Mouse (Mus musculus): ENCODE data around the gene Ctso. TPM values are rescaled to one million over a fixed set of nuclear protein-coding genes. Genes with fewer than 3 reads are reported as not detected.

Ctso gene
- polyA plus RNA-seq, 1 experiment from 2014 or later = 5.0 TPM

- Histone ChIP-seq H3K27ac (peak overlapping the region; percentile 67), H3K9me3 (replicated peaks) (no peaks in the 10 kb centered on the region), H3K4me3 (no peak overlapping the region), H3K27me3 (ENCODE audit: low read depth, poor library complexity, severe bottlenecking) (no peaks in the 10 kb centered on the region), H3K4me1 (peaks cover 17% of the 10 kb centered on the region), H3K36me3 (no peaks in the 10 kb centered on the region)
- WGBS = 72% methylated on average over 9 of the region's 9 CpGs
- DNase-seq (ENCODE audit: low spot score) = peak; percentile 41
Observed at GRCm38 (mm10) chr3:81926764-81927325, 5.6 kb upstream of the Ctso start.

- 90% methylated on average over 1 of the region's 1 CpGs for WGBS
- Histone ChIP-seq H3K36me3 (no peaks in the 10 kb centered on the region), H3K27ac (no peak overlapping the region), H3K4me3 (no peak overlapping the region), H3K9me3 (replicated peaks) (no peaks in the 10 kb centered on the region), H3K27me3 (ENCODE audit: low read depth, poor library complexity, severe bottlenecking) (no peaks in the 10 kb centered on the region), H3K4me1 (peaks cover 8% of the 10 kb centered on the region)
- no peak for DNase-seq (ENCODE audit: low spot score)
Observed at GRCm38 (mm10) chr3:81929073-81929472, 3.3 kb upstream of the Ctso start.

DNA sequence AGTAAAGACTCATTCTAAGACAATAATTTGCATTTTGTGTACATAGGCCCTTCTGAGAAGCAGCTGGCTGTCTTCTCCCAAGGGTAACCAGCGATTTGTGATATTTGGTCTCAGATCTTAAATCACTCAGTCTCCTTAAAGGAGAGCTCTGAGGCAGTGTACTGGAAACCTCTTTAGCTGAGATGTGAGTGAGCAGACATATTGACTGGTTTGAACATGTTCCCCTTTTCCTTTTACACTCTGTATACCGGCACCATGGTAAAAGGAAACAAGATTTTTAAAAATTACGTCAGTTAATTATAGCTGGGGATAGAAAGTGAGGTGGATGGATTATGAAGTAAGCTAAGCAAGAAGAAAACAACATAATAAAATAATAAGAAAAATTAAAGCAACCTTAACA, 706 bp upstream of the Ctso start:
- Histone ChIP-seq H3K4me3 (no peak overlapping the region), H3K4me1 (peaks cover 4% of the 10 kb centered on the region), H3K9me3 (replicated peaks) (no peaks in the 10 kb centered on the region), H3K27ac (no peak overlapping the region), H3K36me3 (no peaks in the 10 kb centered on the region), H3K27me3 (ENCODE audit: low read depth, poor library complexity, severe bottlenecking) (no peaks in the 10 kb centered on the region)
- WGBS = 83% methylated on average over 3 of the region's 3 CpGs
- no peak for DNase-seq (ENCODE audit: low spot score)

DNA sequence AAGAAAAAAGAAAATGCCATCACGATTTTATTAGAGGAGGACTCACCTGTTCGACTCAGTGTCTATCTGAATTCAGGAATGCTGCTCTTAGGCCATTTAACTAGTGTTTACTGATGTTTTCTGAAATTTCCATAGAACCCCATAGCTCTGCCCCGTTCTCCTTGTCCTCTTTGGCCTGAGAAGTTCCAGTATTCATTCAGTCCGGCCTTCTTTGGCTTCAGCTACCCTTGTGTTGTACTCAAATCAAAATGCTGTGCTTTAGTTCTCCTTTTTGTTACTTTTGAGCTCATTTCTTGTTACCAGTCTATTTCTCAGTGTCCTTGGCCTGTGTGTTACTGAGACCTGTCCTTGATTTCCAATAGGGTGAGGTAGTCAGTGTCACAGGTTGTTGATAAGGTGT, 947 bp downstream of the Ctso start:
- Histone ChIP-seq H3K36me3 (no peaks in the 10 kb centered on the region), H3K4me1 (no peaks in the 10 kb centered on the region), H3K27ac (no peak overlapping the region), H3K4me3 (no peak overlapping the region), H3K27me3 (ENCODE audit: low read depth, poor library complexity, severe bottlenecking) (no peaks in the 10 kb centered on the region), H3K9me3 (replicated peaks) (no peaks in the 10 kb centered on the region)
- no peak for DNase-seq (ENCODE audit: low spot score)
- 84% methylated on average over 4 of the region's 4 CpGs for WGBS

- H3K4me1 ChIP-seq = no peaks in the 10 kb centered on the region
- no peaks in the 10 kb centered on the region for H3K36me3 ChIP-seq
- WGBS = 45% methylated on average over 3 of the region's 3 CpGs
- no peak overlapping the region for H3K27ac ChIP-seq
- H3K27me3 ChIP-seq (ENCODE audit: low read depth, poor library complexity, severe bottlenecking) = no peaks in the 10 kb centered on the region
- no peaks in the 10 kb centered on the region for H3K9me3 ChIP-seq (replicated peaks)
- DNase-seq (ENCODE audit: low spot score) = no peak
- no peak overlapping the region for H3K4me3 ChIP-seq
Observed at GRCm38 (mm10) chr3:81938924-81939323, 6.5 kb downstream of the Ctso start.

- H3K27me3 ChIP-seq (ENCODE audit: low read depth, poor library complexity, severe bottlenecking) = no peaks in the 10 kb centered on the region
- H3K4me3 ChIP-seq = no peak overlapping the region
- 92% methylated on average over 3 of the region's 3 CpGs for WGBS
- no peaks in the 10 kb centered on the region for H3K9me3 ChIP-seq (replicated peaks)
- no peak overlapping the region for H3K27ac ChIP-seq
- H3K36me3 ChIP-seq = no peaks in the 10 kb centered on the region
- H3K4me1 ChIP-seq = no peaks in the 10 kb centered on the region
- no peak for DNase-seq (ENCODE audit: low spot score)
Observed at GRCm38 (mm10) chr3:81942341-81942740, 9.9 kb downstream of the Ctso start.

GRCm38 (mm10) chr3:81943097-81943496, 10.7 kb downstream of the Ctso start:
- no peak for DNase-seq (ENCODE audit: low spot score)
- no peaks in the 10 kb centered on the region for H3K36me3 ChIP-seq

GRCm38 (mm10) chr3:81944851-81945393, 12.5 kb downstream of the Ctso start:
- no peak for DNase-seq (ENCODE audit: low spot score)
- H3K9me3 ChIP-seq (replicated peaks) = no peaks in the 10 kb centered on the region
- 91% methylated on average over 7 of the region's 7 CpGs for WGBS
- no peak overlapping the region for H3K27ac ChIP-seq
- H3K4me1 ChIP-seq = no peaks in the 10 kb centered on the region
- no peaks in the 10 kb centered on the region for H3K36me3 ChIP-seq
- no peaks in the 10 kb centered on the region for H3K27me3 ChIP-seq (ENCODE audit: low read depth, poor library complexity, severe bottlenecking)
- no peak overlapping the region for H3K4me3 ChIP-seq

More at GRCm38 (mm10) chr3:81943097-81943496, 10.7 kb downstream of the Ctso start:
- 83% methylated on average over 3 of the region's 3 CpGs for WGBS
- Histone ChIP-seq H3K9me3 (replicated peaks) (no peaks in the 10 kb centered on the region), H3K4me1 (no peaks in the 10 kb centered on the region), H3K27ac (no peak overlapping the region), H3K4me3 (no peak overlapping the region), H3K27me3 (ENCODE audit: low read depth, poor library complexity, severe bottlenecking) (no peaks in the 10 kb centered on the region)

DNA sequence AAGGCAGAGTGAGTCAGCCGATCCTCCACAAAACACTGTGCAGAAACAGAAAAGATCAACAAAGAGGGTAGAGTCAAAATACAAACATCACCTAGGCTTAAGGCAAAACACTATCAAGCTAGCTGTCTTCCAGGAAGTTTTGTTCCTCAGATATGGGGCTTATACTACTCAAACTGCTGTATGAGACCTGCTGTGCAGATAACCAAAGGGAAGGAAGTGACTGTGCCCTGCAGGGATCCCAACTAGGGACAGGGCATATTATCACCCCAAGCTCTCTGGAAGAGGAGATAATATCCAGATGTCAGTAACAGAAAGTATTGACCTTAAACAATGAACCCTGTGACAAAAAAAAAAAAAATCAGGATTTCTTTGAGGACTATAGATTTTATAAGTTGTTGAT, 16.6 kb downstream of the Ctso start:
- Histone ChIP-seq H3K9me3 (replicated peaks) (no peaks in the 10 kb centered on the region), H3K27ac (no peak overlapping the region), H3K36me3 (no peaks in the 10 kb centered on the region), H3K4me3 (no peak overlapping the region), H3K4me1 (0 out of 2 replicates have a peak, but pooled peaks cover 6% of the 10 kb centered on the region), H3K27me3 (ENCODE audit: low read depth, poor library complexity, severe bottlenecking) (no peaks in the 10 kb centered on the region)
- WGBS = 82% methylated on average over 1 of the region's 1 CpGs
- no peak for DNase-seq (ENCODE audit: low spot score)

GRCm38 (mm10) chr3:81951785-81952184, 19.4 kb downstream of the Ctso start:
- Histone ChIP-seq H3K27ac (no peak overlapping the region), H3K4me3 (no peak overlapping the region), H3K4me1 (0 out of 2 replicates have a peak, but pooled peaks cover 6% of the 10 kb centered on the region), H3K36me3 (no peaks in the 10 kb centered on the region), H3K9me3 (replicated peaks) (no peaks in the 10 kb centered on the region), H3K27me3 (ENCODE audit: low read depth, poor library complexity, severe bottlenecking) (no peaks in the 10 kb centered on the region)
- 87% methylated on average over 2 of the region's 2 CpGs for WGBS
- DNase-seq (ENCODE audit: low spot score) = no peak

- H3K9me3 ChIP-seq (replicated peaks) = no peaks in the 10 kb centered on the region
- H3K4me3 ChIP-seq = no peak overlapping the region
- 0 out of 2 replicates have a peak, but pooled peaks cover 6% of the 10 kb centered on the region for H3K4me1 ChIP-seq
- no peaks in the 10 kb centered on the region for H3K36me3 ChIP-seq
- WGBS = 90% methylated on average over 5 of the region's 5 CpGs
- H3K27ac ChIP-seq = no peak overlapping the region
- DNase-seq (ENCODE audit: low spot score) = no peak
- H3K27me3 ChIP-seq (ENCODE audit: low read depth, poor library complexity, severe bottlenecking) = no peaks in the 10 kb centered on the region
Observed at GRCm38 (mm10) chr3:81957484-81957883, 25.1 kb downstream of the Ctso start.

DNA sequence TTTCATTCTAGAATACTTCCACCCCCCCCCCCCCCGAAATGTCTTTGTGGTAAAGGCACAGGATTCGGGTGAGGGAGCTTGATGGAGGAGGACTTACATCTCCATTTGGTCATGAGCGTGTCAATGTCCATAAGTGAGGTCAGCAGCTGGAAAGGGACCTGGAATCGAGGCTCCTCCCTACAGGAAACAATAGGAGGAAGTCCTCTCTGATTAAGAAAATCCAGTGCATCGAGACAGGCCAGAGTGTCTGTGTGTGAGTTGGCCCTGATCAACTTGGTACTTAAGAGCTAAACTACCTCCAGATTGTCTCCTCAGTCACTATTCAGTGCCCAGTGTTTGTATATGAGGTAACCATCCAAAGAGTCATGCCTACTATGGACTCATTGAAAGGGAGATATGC, 28.9 kb downstream of the Ctso start:
- no peaks in the 10 kb centered on the region for H3K27me3 ChIP-seq (ENCODE audit: low read depth, poor library complexity, severe bottlenecking)
- H3K9me3 ChIP-seq (replicated peaks) = no peaks in the 10 kb centered on the region
- H3K4me3 ChIP-seq = no peak overlapping the region
- H3K27ac ChIP-seq = no peak overlapping the region
- 89% methylated on average over 5 of the region's 5 CpGs for WGBS
- no peaks in the 10 kb centered on the region for H3K4me1 ChIP-seq
- DNase-seq (ENCODE audit: low spot score) = no peak
- no peaks in the 10 kb centered on the region for H3K36me3 ChIP-seq

- Histone ChIP-seq H3K27ac (no peak overlapping the region), H3K4me3 (no peak overlapping the region), H3K36me3 (no peaks in the 10 kb centered on the region), H3K9me3 (replicated peaks) (no peaks in the 10 kb centered on the region), H3K4me1 (no peaks in the 10 kb centered on the region), H3K27me3 (ENCODE audit: low read depth, poor library complexity, severe bottlenecking) (no peaks in the 10 kb centered on the region)
- no peak for DNase-seq (ENCODE audit: low spot score)
- 88% methylated on average over 5 of the region's 5 CpGs for WGBS
Observed at GRCm38 (mm10) chr3:81963768-81964167, 31.4 kb downstream of the Ctso start.

GRCm38 (mm10) chr3:81964596-81964995, 32.2 kb downstream of the Ctso start:
- no peak for DNase-seq (ENCODE audit: low spot score)
- 71% methylated on average over 3 of the region's 3 CpGs for WGBS
- Histone ChIP-seq H3K27ac (no peak overlapping the region), H3K36me3 (no peaks in the 10 kb centered on the region), H3K27me3 (ENCODE audit: low read depth, poor library complexity, severe bottlenecking) (no peaks in the 10 kb centered on the region), H3K4me1 (no peaks in the 10 kb centered on the region), H3K9me3 (replicated peaks) (no peaks in the 10 kb centered on the region), H3K4me3 (no peak overlapping the region)
